ENCODE assay signal across 13 mouse cellular contexts in genomic region chr17:50066822-50067713, GRCm38 (mm10).
"Had no signal": no experiment of that assay in that cellular context is flagged by ENCODE, and none has a peak within 500 bp of the region (broad histone marks: within the 10 kb centered on the region; RNA-seq: fewer than 3 reads in every experiment).

No protein-coding gene starts in this region.

- H3K4me1 ChIP-seq: stomach, embryonic 15.5 days had no signal

- H3K4me3 ChIP-seq: limb, embryonic 12.5 days; stomach, embryonic 15.5 days had no signal

- H3K36me3 ChIP-seq: limb, embryonic 12.5 days; stomach, embryonic 15.5 days had no signal

- ATAC-seq: lung, postnatal 0 days had no signal

- H3K9ac ChIP-seq: limb, embryonic 12.5 days; liver, embryonic 14.5 days; stomach, embryonic 15.5 days had no signal

- H3K27me3 ChIP-seq: limb, embryonic 12.5 days; stomach, embryonic 15.5 days had no signal

- H3K27ac ChIP-seq: limb, embryonic 12.5 days; liver, embryonic 14.5 days; stomach, embryonic 15.5 days had no signal

- H3K9me3 ChIP-seq: limb, embryonic 12.5 days; stomach, embryonic 15.5 days had no signal

- H3K4me2 ChIP-seq: limb, embryonic 12.5 days; stomach, embryonic 15.5 days had no signal

- DNase-seq: kidney, adult 2 months; layer of hippocampus, adult 9-11 months; layer of hippocampus, postnatal 36 days; liver; lung, adult 2 months; lung, postnatal 36 days; midbrain, embryonic 14.5 days; right cerebral cortex, postnatal 14 days; thymus, postnatal 36 days had no signal
